Mouse (Mus musculus) bone marrow, adult 2 months (tissue): ENCODE measurements around the gene Cyp2u1.

Experiments
- CTCF ChIP-seq: fragments of 200-500 bp; IDR thresholded peaks from 2 replicates; pipeline ENCODE4 v1.5.1; 2011; ENCODE audit warnings: low read length, control low read depth; ENCODE audit not compliant: control insufficient read depth, insufficient read depth
- POLR2A ChIP-seq: fragments of 200-500 bp; IDR thresholded peaks from 2 replicates; pipeline ENCODE4 v1.6.1; 2011; ENCODE audit warnings: low read depth, mild to moderate bottlenecking, control low read depth, low read length, borderline replicate concordance; ENCODE audit not compliant: control insufficient read depth

DNA sequence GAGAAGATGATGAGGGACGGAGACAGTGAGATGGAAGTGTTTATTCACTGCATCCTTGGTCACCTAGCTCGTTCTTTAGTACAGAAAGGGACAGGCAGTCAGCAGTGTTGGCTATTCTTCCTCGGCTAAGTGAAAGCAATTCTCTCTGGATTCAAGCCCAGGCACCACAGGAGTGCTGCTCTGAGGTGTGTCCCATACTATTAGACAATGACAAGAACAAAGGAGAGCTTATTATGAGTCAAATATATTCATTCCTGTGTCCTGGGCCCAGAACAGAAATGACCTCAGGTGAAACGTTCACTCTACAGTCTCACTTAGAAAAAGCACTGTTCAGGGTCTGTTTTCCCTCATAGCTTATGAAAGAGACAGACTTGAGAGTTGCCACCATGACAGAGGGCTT, 36.3 kb upstream of the Cyp2u1 start:
- TF ChIP-seq POLR2A, result no peak
- TF ChIP-seq CTCF, result no peak
